Mouse (Mus musculus): ENCODE measurements at regions not wholly inside any gene's neighbourhood (a gene's known extent, or its start where the extent isn't known, plus 50 kb on each side); places are given as distances from the start of the nearest gene placed in this dataset.
A peak's percentile ranks its signal among the peaks of the same experiment; 100 is the strongest.
"Not testable (repeated sequence)": the region's sequence is repeated elsewhere in the genome, so short reads cannot be mapped to it uniquely, and the experiment has no call there.

- Histone ChIP-seq H3K4me1 (no peaks in the 10 kb centered on the region), H3K9ac (no peak overlapping the region), H3K27ac (no peak overlapping the region), H3K4me2 (replicated peaks) (no peak overlapping the region), H3K9me3 (no peaks in the 10 kb centered on the region), H3K4me3 (no peak overlapping the region), H3K36me3 (no peaks in the 10 kb centered on the region), H3K27me3 (no peaks in the 10 kb centered on the region; the same call in 1 of the 2 replicates)
- ATAC-seq (ENCODE audit: low FRiP score, low read depth): no peak
These were observed 611.9 kb downstream of the A830018L16Rik start for GRCm38 (mm10) chr1:12025791-12026190.

- Histone ChIP-seq H3K27ac (no peak overlapping the region), H3K27me3 (no peaks in the 10 kb centered on the region; the same call in 1 of the 2 replicates), H3K9ac (no peak overlapping the region), H3K9me3 (no peaks in the 10 kb centered on the region), H3K4me2 (replicated peaks) (no peak overlapping the region), H3K36me3 (no peaks in the 10 kb centered on the region), H3K4me1 (no peaks in the 10 kb centered on the region), H3K4me3 (no peak overlapping the region)
- ATAC-seq (ENCODE audit: low FRiP score, low read depth): no peak
- 66% methylated on average over 2 of the region's 2 CpGs for WGBS
These were observed 613.5 kb downstream of the A830018L16Rik start for GRCm38 (mm10) chr1:12027442-12027841.

GRCm38 (mm10) chr1:12028074-12028473 lies 614.2 kb downstream of the A830018L16Rik start:
- no peaks in the 10 kb centered on the region for H3K4me1 ChIP-seq
- WGBS: 57% methylated on average over 4 of the region's 4 CpGs
- H3K9ac ChIP-seq: no peak overlapping the region
- no peaks in the 10 kb centered on the region for H3K36me3 ChIP-seq
- H3K4me3 ChIP-seq: no peak overlapping the region
- H3K27ac ChIP-seq: no peak overlapping the region
- H3K27me3 ChIP-seq: no peaks in the 10 kb centered on the region; the same call in 1 of the 2 replicates
- ATAC-seq (ENCODE audit: low FRiP score, low read depth): no peak
- no peak overlapping the region for H3K4me2 ChIP-seq (replicated peaks)
- no peaks in the 10 kb centered on the region for H3K9me3 ChIP-seq

- H3K27ac ChIP-seq: peak overlapping the region; percentile 69; the same call in 1 of the 2 replicates
- no peak overlapping the region for H3K9ac ChIP-seq
- 16% methylated on average over 8 of the region's 8 CpGs for WGBS
- H3K9me3 ChIP-seq: no peaks in the 10 kb centered on the region
- no peaks in the 10 kb centered on the region for H3K36me3 ChIP-seq
- peak overlapping the region; percentile 21 for H3K4me2 ChIP-seq (replicated peaks)
- H3K27me3 ChIP-seq: no peaks in the 10 kb centered on the region
- ATAC-seq (ENCODE audit: low FRiP score, low read depth): peak; percentile 40; the same call in 1 of the 2 replicates
- H3K4me1 ChIP-seq: peaks cover 7% of the 10 kb centered on the region
- no peak overlapping the region for H3K4me3 ChIP-seq
These were observed 638.1 kb downstream of the A830018L16Rik start for GRCm38 (mm10) chr1:12051931-12052482.

GRCm38 (mm10) chr1:12055865-12056560 lies 642.1 kb downstream of the A830018L16Rik start:
- Histone ChIP-seq H3K27me3 (no peaks in the 10 kb centered on the region), H3K9ac (no peak overlapping the region), H3K9me3 (no peaks in the 10 kb centered on the region), H3K27ac (no peak overlapping the region), H3K4me2 (replicated peaks) (no peak overlapping the region), H3K4me1 (peaks cover 7% of the 10 kb centered on the region), H3K4me3 (no peak overlapping the region), H3K36me3 (no peaks in the 10 kb centered on the region)
- 63% methylated on average over 3 of the region's 3 CpGs for WGBS
- no peak for ATAC-seq (ENCODE audit: low FRiP score, low read depth)

- Histone ChIP-seq H3K4me2 (replicated peaks) (no peak overlapping the region), H3K9me3 (no peaks in the 10 kb centered on the region)
- no peak for ATAC-seq (ENCODE audit: low FRiP score, low read depth)
These were observed 651.2 kb downstream of the A830018L16Rik start for GRCm38 (mm10) chr1:12065016-12065513.

GRCm38 (mm10) chr1:12092564-12093504 lies 678.9 kb downstream of the A830018L16Rik start:
- Histone ChIP-seq H3K27me3 (no peaks in the 10 kb centered on the region), H3K9me3 (no peaks in the 10 kb centered on the region), H3K27ac (peak overlapping the region; percentile 12; the same call in 1 of the 2 replicates), H3K36me3 (no peaks in the 10 kb centered on the region), H3K4me2 (replicated peaks) (no peak overlapping the region), H3K4me3 (no peak overlapping the region), H3K4me1 (peaks cover 4% of the 10 kb centered on the region; the same call in 1 of the 2 replicates), H3K9ac (no peak overlapping the region)
- WGBS: 72% methylated on average over 1 of the region's 1 CpGs
- ATAC-seq (ENCODE audit: low FRiP score, low read depth): peak; percentile 88

More at GRCm38 (mm10) chr1:12065016-12065513, 651.2 kb downstream of the A830018L16Rik start:
- Histone ChIP-seq H3K27me3 (no peaks in the 10 kb centered on the region), H3K27ac (no peak overlapping the region), H3K4me1 (no peaks in the 10 kb centered on the region), H3K4me3 (no peak overlapping the region), H3K36me3 (no peaks in the 10 kb centered on the region), H3K9ac (no peak overlapping the region)
- WGBS: 97% methylated on average over 6 of the region's 6 CpGs

- Histone ChIP-seq H3K4me1 (no peaks in the 10 kb centered on the region), H3K9ac (no peak overlapping the region), H3K27ac (no peak overlapping the region), H3K4me3 (no peak overlapping the region), H3K4me2 (replicated peaks) (no peak overlapping the region), H3K36me3 (no peaks in the 10 kb centered on the region), H3K27me3 (no peaks in the 10 kb centered on the region), H3K9me3 (no peaks in the 10 kb centered on the region)
- no peak for ATAC-seq (ENCODE audit: low FRiP score, low read depth)
These were observed 701.3 kb downstream of the A830018L16Rik start for GRCm38 (mm10) chr1:12115041-12115828.

GRCm38 (mm10) chr1:12117083-12117482 lies 703.2 kb downstream of the A830018L16Rik start:
- H3K36me3 ChIP-seq: no peaks in the 10 kb centered on the region
- no peaks in the 10 kb centered on the region for H3K9me3 ChIP-seq
- no peak overlapping the region for H3K4me2 ChIP-seq (replicated peaks)
- ATAC-seq (ENCODE audit: low FRiP score, low read depth): no peak
- no peak overlapping the region for H3K4me3 ChIP-seq
- H3K4me1 ChIP-seq: no peaks in the 10 kb centered on the region
- no peaks in the 10 kb centered on the region for H3K27me3 ChIP-seq
- no peak overlapping the region for H3K9ac ChIP-seq
- no peak overlapping the region for H3K27ac ChIP-seq
- 85% methylated on average over 4 of the region's 4 CpGs for WGBS

GRCm38 (mm10) chr1:12120926-12121325 lies 707.0 kb downstream of the A830018L16Rik start:
- ATAC-seq (ENCODE audit: low FRiP score, low read depth): no peak
- Histone ChIP-seq H3K4me3 (no peak overlapping the region), H3K27me3 (no peaks in the 10 kb centered on the region), H3K27ac (no peak overlapping the region), H3K4me2 (replicated peaks) (no peak overlapping the region), H3K9me3 (no peaks in the 10 kb centered on the region), H3K9ac (no peak overlapping the region), H3K4me1 (no peaks in the 10 kb centered on the region), H3K36me3 (no peaks in the 10 kb centered on the region)
- 89% methylated on average over 7 of the region's 7 CpGs for WGBS

GRCm38 (mm10) chr1:12126611-12127010 lies 712.7 kb downstream of the A830018L16Rik start:
- not testable (repeated sequence) for H3K36me3 ChIP-seq; H3K9ac ChIP-seq; H3K4me2 ChIP-seq (replicated peaks); H3K9me3 ChIP-seq; H3K27me3 ChIP-seq; H3K27ac ChIP-seq; H3K4me1 ChIP-seq; ATAC-seq (ENCODE audit: low FRiP score, low read depth); H3K4me3 ChIP-seq
- WGBS: 55% methylated on average over 2 of the region's 2 CpGs

Data from limb, embryonic 13.5 days (tissue).